Mouse (Mus musculus): ENCODE data around the gene Fbxl7. TPM values are rescaled to one million over a fixed set of nuclear protein-coding genes. Genes with fewer than 3 reads are reported as not detected.

The Fbxl7 gene
- polyA plus RNA-seq, 1 experiment from 2014 or later: 20.5 TPM

GRCm38 (mm10) chr15:26795937-26796336, 99.4 kb downstream of the Fbxl7 start:
- Histone ChIP-seq H3K27me3 (ENCODE audit: control insufficient read depth, insufficient read depth, low read length) (no peaks in the 10 kb centered on the region), H3K36me3 (ENCODE audit: control insufficient read depth, insufficient read depth, low read length) (no peaks in the 10 kb centered on the region), H3K4me1 (replicated peaks; ENCODE audit: control insufficient read depth, insufficient read depth, low read length) (no peaks in the 10 kb centered on the region; the same call in 1 of the 2 replicates), H3K9me3 (ENCODE audit: control insufficient read depth, low read length) (no peaks in the 10 kb centered on the region), H3K4me3 (ENCODE audit: low read depth, low read length) (no peak overlapping the region), H3K4me2 (replicated peaks; ENCODE audit: low read depth, low read length) (no peak overlapping the region), H3K9ac (ENCODE audit: low read depth, low read length) (no peak overlapping the region), H3K27ac (ENCODE audit: low read depth, low read length) (peak overlapping the region; percentile 24; the same call in 1 of the 2 replicates)
- 66% methylated on average over 2 of the region's 2 CpGs for WGBS
- ATAC-seq (ENCODE audit: low FRiP score) (peak; percentile 51; the same call in 1 of the 2 replicates), DNase-seq (ENCODE audit: low spot score) (no peak)

- WGBS: 31% methylated on average over 6 of the region's 6 CpGs
- DNase-seq (ENCODE audit: low spot score) (peak; percentile 47), ATAC-seq (ENCODE audit: low FRiP score) (peak; percentile 86)
- Histone ChIP-seq H3K9me3 (ENCODE audit: control insufficient read depth, low read length) (no peaks in the 10 kb centered on the region), H3K27ac (ENCODE audit: low read depth, low read length) (no peak overlapping the region), H3K4me1 (replicated peaks; ENCODE audit: control insufficient read depth, insufficient read depth, low read length) (no peaks in the 10 kb centered on the region; the same call in 1 of the 2 replicates), H3K9ac (ENCODE audit: low read depth, low read length) (no peak overlapping the region), H3K27me3 (ENCODE audit: control insufficient read depth, insufficient read depth, low read length) (no peaks in the 10 kb centered on the region), H3K4me3 (ENCODE audit: low read depth, low read length) (no peak overlapping the region), H3K4me2 (replicated peaks; ENCODE audit: low read depth, low read length) (no peak overlapping the region), H3K36me3 (ENCODE audit: control insufficient read depth, insufficient read depth, low read length) (no peaks in the 10 kb centered on the region)
Measured at GRCm38 (mm10) chr15:26795518-26795917, 99.9 kb downstream of the Fbxl7 start.

GRCm38 (mm10) chr15:26787148-26787547, 108.2 kb downstream of the Fbxl7 start:
- Histone ChIP-seq H3K4me2 (replicated peaks; ENCODE audit: low read depth, low read length) (no peak overlapping the region), H3K27me3 (ENCODE audit: control insufficient read depth, insufficient read depth, low read length) (no peaks in the 10 kb centered on the region), H3K4me3 (ENCODE audit: low read depth, low read length) (no peak overlapping the region), H3K9me3 (ENCODE audit: control insufficient read depth, low read length) (no peaks in the 10 kb centered on the region), H3K9ac (ENCODE audit: low read depth, low read length) (no peak overlapping the region), H3K36me3 (ENCODE audit: control insufficient read depth, insufficient read depth, low read length) (no peaks in the 10 kb centered on the region), H3K27ac (ENCODE audit: low read depth, low read length) (no peak overlapping the region), H3K4me1 (replicated peaks; ENCODE audit: control insufficient read depth, insufficient read depth, low read length) (no peaks in the 10 kb centered on the region)
- ATAC-seq (ENCODE audit: low FRiP score) (no peak), DNase-seq (ENCODE audit: low spot score) (no peak)
- WGBS: 83% methylated on average over 6 of the region's 6 CpGs

- DNase-seq (ENCODE audit: low spot score) (no peak), ATAC-seq (ENCODE audit: low FRiP score) (no peak)
- 92% methylated on average over 3 of the region's 3 CpGs for WGBS
Measured at GRCm38 (mm10) chr15:26780557-26780956, 114.8 kb downstream of the Fbxl7 start.

GRCm38 (mm10) chr15:26779129-26779528, 116.3 kb downstream of the Fbxl7 start:
- H3K36me3 ChIP-seq (ENCODE audit: control insufficient read depth, insufficient read depth, low read length): no peaks in the 10 kb centered on the region
- H3K9me3 ChIP-seq (ENCODE audit: control insufficient read depth, low read length): no peaks in the 10 kb centered on the region
- H3K9ac ChIP-seq (ENCODE audit: low read depth, low read length): no peak overlapping the region
- no peak overlapping the region for H3K4me2 ChIP-seq (replicated peaks; ENCODE audit: low read depth, low read length)
- WGBS: 82% methylated on average over 4 of the region's 4 CpGs
- no peak overlapping the region for H3K27ac ChIP-seq (ENCODE audit: low read depth, low read length)
- H3K4me3 ChIP-seq (ENCODE audit: low read depth, low read length): no peak overlapping the region
- no peaks in the 10 kb centered on the region for H3K4me1 ChIP-seq (replicated peaks; ENCODE audit: control insufficient read depth, insufficient read depth, low read length)
- DNase-seq (ENCODE audit: low spot score) (no peak), ATAC-seq (ENCODE audit: low FRiP score) (no peak)
- no peaks in the 10 kb centered on the region for H3K27me3 ChIP-seq (ENCODE audit: control insufficient read depth, insufficient read depth, low read length)

More at GRCm38 (mm10) chr15:26780557-26780956, 114.8 kb downstream of the Fbxl7 start:
- Histone ChIP-seq H3K9me3 (ENCODE audit: control insufficient read depth, low read length) (no peaks in the 10 kb centered on the region), H3K36me3 (ENCODE audit: control insufficient read depth, insufficient read depth, low read length) (no peaks in the 10 kb centered on the region), H3K4me1 (replicated peaks; ENCODE audit: control insufficient read depth, insufficient read depth, low read length) (no peaks in the 10 kb centered on the region), H3K4me3 (ENCODE audit: low read depth, low read length) (no peak overlapping the region), H3K27me3 (ENCODE audit: control insufficient read depth, insufficient read depth, low read length) (no peaks in the 10 kb centered on the region), H3K27ac (ENCODE audit: low read depth, low read length) (no peak overlapping the region), H3K9ac (ENCODE audit: low read depth, low read length) (no peak overlapping the region), H3K4me2 (replicated peaks; ENCODE audit: low read depth, low read length) (no peak overlapping the region)

GRCm38 (mm10) chr15:26775720-26776119, 119.7 kb downstream of the Fbxl7 start:
- Histone ChIP-seq H3K9me3 (ENCODE audit: control insufficient read depth, low read length) (no peaks in the 10 kb centered on the region), H3K4me2 (replicated peaks; ENCODE audit: low read depth, low read length) (no peak overlapping the region), H3K27ac (ENCODE audit: low read depth, low read length) (no peak overlapping the region), H3K27me3 (ENCODE audit: control insufficient read depth, insufficient read depth, low read length) (no peaks in the 10 kb centered on the region), H3K9ac (ENCODE audit: low read depth, low read length) (no peak overlapping the region), H3K36me3 (ENCODE audit: control insufficient read depth, insufficient read depth, low read length) (no peaks in the 10 kb centered on the region), H3K4me1 (replicated peaks; ENCODE audit: control insufficient read depth, insufficient read depth, low read length) (no peaks in the 10 kb centered on the region), H3K4me3 (ENCODE audit: low read depth, low read length) (no peak overlapping the region)
- ATAC-seq (ENCODE audit: low FRiP score): no peak
- no peak for DNase-seq (ENCODE audit: low spot score)

- H3K4me2 ChIP-seq (replicated peaks; ENCODE audit: low read depth, low read length): no peak overlapping the region
- DNase-seq (ENCODE audit: low spot score) (no peak), ATAC-seq (ENCODE audit: low FRiP score) (no peak)
- H3K4me3 ChIP-seq (ENCODE audit: low read depth, low read length): no peak overlapping the region
- WGBS: 94% methylated on average over 2 of the region's 2 CpGs
- H3K9me3 ChIP-seq (ENCODE audit: control insufficient read depth, low read length): no peaks in the 10 kb centered on the region
- H3K36me3 ChIP-seq (ENCODE audit: control insufficient read depth, insufficient read depth, low read length): no peaks in the 10 kb centered on the region
- no peaks in the 10 kb centered on the region for H3K27me3 ChIP-seq (ENCODE audit: control insufficient read depth, insufficient read depth, low read length)
- no peaks in the 10 kb centered on the region for H3K4me1 ChIP-seq (replicated peaks; ENCODE audit: control insufficient read depth, insufficient read depth, low read length)
- H3K27ac ChIP-seq (ENCODE audit: low read depth, low read length): no peak overlapping the region
- H3K9ac ChIP-seq (ENCODE audit: low read depth, low read length): no peak overlapping the region
Measured at GRCm38 (mm10) chr15:26774895-26775294, 120.5 kb downstream of the Fbxl7 start.

- Histone ChIP-seq H3K4me2 (replicated peaks; ENCODE audit: low read depth, low read length) (no peak overlapping the region), H3K4me3 (ENCODE audit: low read depth, low read length) (no peak overlapping the region), H3K27ac (ENCODE audit: low read depth, low read length) (no peak overlapping the region), H3K4me1 (replicated peaks; ENCODE audit: control insufficient read depth, insufficient read depth, low read length) (no peaks in the 10 kb centered on the region), H3K36me3 (ENCODE audit: control insufficient read depth, insufficient read depth, low read length) (no peaks in the 10 kb centered on the region), H3K9ac (ENCODE audit: low read depth, low read length) (no peak overlapping the region), H3K9me3 (ENCODE audit: control insufficient read depth, low read length) (no peaks in the 10 kb centered on the region), H3K27me3 (ENCODE audit: control insufficient read depth, insufficient read depth, low read length) (no peaks in the 10 kb centered on the region)
- 42% methylated on average over 4 of the region's 4 CpGs for WGBS
- no peak for ATAC-seq (ENCODE audit: low FRiP score)
- DNase-seq (ENCODE audit: low spot score): no peak
Measured at GRCm38 (mm10) chr15:26761651-26762050, 133.7 kb downstream of the Fbxl7 start.

GRCm38 (mm10) chr15:26748484-26748883, 146.9 kb downstream of the Fbxl7 start:
- 95% methylated on average over 3 of the region's 3 CpGs for WGBS

More at GRCm38 (mm10) chr15:26748484-26748883, 146.9 kb downstream of the Fbxl7 start:
- no peak overlapping the region for H3K4me3 ChIP-seq (ENCODE audit: low read depth, low read length)
- no peaks in the 10 kb centered on the region for H3K27me3 ChIP-seq (ENCODE audit: control insufficient read depth, insufficient read depth, low read length)
- H3K4me1 ChIP-seq (replicated peaks; ENCODE audit: control insufficient read depth, insufficient read depth, low read length): no peaks in the 10 kb centered on the region
- H3K36me3 ChIP-seq (ENCODE audit: control insufficient read depth, insufficient read depth, low read length): no peaks in the 10 kb centered on the region
- ATAC-seq (ENCODE audit: low FRiP score): no peak
- H3K27ac ChIP-seq (ENCODE audit: low read depth, low read length): no peak overlapping the region
- DNase-seq (ENCODE audit: low spot score): no peak
- H3K9me3 ChIP-seq (ENCODE audit: control insufficient read depth, low read length): no peaks in the 10 kb centered on the region
- H3K4me2 ChIP-seq (replicated peaks; ENCODE audit: low read depth, low read length): no peak overlapping the region
- no peak overlapping the region for H3K9ac ChIP-seq (ENCODE audit: low read depth, low read length)

Data from hindbrain, embryonic 11.5 days (tissue).